Mouse (Mus musculus): ENCODE results near the gene Pym1. TPM values are rescaled to one million over a fixed set of nuclear protein-coding genes. Genes with fewer than 3 reads are reported as not detected.
"Not testable (repeated sequence)": the region's sequence is repeated elsewhere in the genome, so short reads cannot be mapped to it uniquely, and the experiment has no call there.

Pym1 gene
- polyA plus RNA-seq, 1 experiment from 2014 or later: 23.1 TPM

DNA sequence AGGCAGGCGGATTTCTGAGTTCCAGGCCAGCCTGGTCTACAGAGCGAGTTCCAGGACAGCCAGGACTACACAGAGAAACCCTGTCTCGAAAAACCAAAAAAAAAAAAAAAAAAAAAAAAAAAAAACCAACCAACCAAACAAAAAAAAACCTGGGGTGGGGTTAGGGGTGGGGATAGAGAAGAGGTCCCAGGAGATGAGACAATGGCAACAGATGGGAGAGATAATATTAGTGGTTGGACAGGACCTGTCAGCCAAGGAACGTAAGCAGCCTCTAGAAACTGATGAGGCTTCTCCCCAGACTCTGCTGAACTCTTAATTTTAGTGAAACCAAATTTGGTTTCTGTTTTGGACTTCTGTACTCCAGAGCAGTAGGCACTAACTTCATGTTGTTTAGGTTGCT is 22.2 kb upstream of the Pym1 start:
- H3K4me3 ChIP-seq; H3K27ac ChIP-seq (ENCODE audit: poor library complexity, severe bottlenecking); H3K36me3 ChIP-seq; H3K9me3 ChIP-seq (replicated peaks); H3K9ac ChIP-seq; H3K4me1 ChIP-seq (replicated peaks); H3K4me2 ChIP-seq; H3K27me3 ChIP-seq (replicated peaks); ATAC-seq (ENCODE audit: insufficient number of reproducible peaks, low FRiP score): not testable (repeated sequence)
- WGBS: 73% methylated on average over 4 of the region's 4 CpGs

DNA sequence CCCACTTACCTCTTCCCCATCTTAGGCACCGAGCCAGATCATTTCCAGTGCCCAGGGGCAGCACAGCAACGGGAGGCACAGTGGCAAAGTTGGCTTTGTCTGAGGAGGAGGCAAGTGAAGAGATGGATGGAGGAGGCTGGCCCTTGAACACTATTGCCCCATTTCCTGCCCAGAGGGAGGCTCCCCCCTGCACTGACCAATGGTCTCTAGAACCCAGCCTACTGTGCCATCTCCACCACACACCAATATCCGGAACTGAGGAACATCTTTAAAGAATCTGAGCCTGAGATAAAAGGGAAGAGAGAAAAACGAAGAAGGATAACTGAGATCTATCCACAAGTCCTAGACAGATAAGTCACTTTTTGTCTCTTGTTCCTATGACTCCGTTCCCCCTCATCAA is 19.6 kb upstream of the Pym1 start:
- H3K36me3 ChIP-seq: peaks cover 4% of the 10 kb centered on the region; the same call in 1 of the 2 replicates
- H3K27ac ChIP-seq (ENCODE audit: poor library complexity, severe bottlenecking): no peak overlapping the region
- no peaks in the 10 kb centered on the region for H3K4me1 ChIP-seq (replicated peaks)
- H3K4me2 ChIP-seq: no peak overlapping the region
- no peak overlapping the region for H3K4me3 ChIP-seq
- H3K27me3 ChIP-seq (replicated peaks): no peaks in the 10 kb centered on the region
- 73% methylated on average over 5 of the region's 5 CpGs for WGBS
- H3K9me3 ChIP-seq (replicated peaks): peaks cover 4% of the 10 kb centered on the region; the same call in 1 of the 2 replicates
- no peak for ATAC-seq (ENCODE audit: insufficient number of reproducible peaks, low FRiP score)
- H3K9ac ChIP-seq: no peak overlapping the region

DNA sequence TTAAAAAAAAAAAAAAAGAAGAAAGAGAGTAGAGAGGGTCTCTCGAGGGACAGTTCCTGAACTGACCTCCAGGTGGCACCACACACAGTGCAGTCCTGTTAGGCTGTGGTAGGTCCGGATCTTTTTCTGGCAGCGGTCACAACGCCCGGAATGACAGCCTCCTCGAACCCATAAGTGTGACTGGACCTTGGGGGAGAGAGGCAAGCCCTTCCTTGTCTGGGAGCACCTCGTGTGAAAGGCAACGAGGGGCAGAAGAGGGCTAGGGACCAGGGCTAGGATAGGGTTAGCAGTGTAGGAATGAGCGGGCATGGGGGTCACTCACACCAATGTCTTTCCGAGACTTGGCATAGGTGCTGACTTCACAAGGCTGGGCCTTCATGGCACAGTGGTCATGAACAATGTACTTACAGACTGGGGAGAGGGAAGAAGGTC is 16.7 kb upstream of the Pym1 start:
- Histone ChIP-seq H3K9me3 (replicated peaks) (peaks cover 4% of the 10 kb centered on the region; the same call in 1 of the 2 replicates), H3K27me3 (replicated peaks) (no peaks in the 10 kb centered on the region), H3K36me3 (peaks cover 7% of the 10 kb centered on the region; the same call in 1 of the 2 replicates), H3K4me2 (peak overlapping the region; percentile 38), H3K27ac (ENCODE audit: poor library complexity, severe bottlenecking) (no peak overlapping the region), H3K4me1 (replicated peaks) (no peaks in the 10 kb centered on the region), H3K4me3 (no peak overlapping the region), H3K9ac (no peak overlapping the region)
- ATAC-seq (ENCODE audit: insufficient number of reproducible peaks, low FRiP score): no peak
- WGBS: 19% methylated on average over 10 of the region's 10 CpGs

DNA sequence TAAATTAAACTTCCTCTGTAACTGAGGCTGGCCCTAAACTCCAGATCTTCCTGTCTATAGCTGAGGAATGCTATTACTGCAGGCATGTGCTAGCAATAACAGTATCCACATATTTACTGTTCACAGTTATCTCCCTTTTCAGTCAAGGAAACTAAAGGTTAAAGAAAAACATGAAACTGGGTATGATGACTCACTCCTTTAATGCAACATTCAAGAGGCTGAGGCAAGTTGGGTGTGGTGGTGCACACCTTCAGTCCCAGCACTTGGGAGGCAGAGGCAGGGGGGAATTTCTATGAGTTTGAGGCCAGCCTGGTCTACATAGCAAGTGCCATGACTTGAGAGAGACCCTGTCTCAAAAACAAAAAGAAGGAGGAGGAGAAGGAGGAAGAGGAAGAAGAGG is 15.7 kb upstream of the Pym1 start:
- H3K27me3 ChIP-seq (replicated peaks): no peaks in the 10 kb centered on the region
- H3K27ac ChIP-seq (ENCODE audit: poor library complexity, severe bottlenecking): no peak overlapping the region
- ATAC-seq (ENCODE audit: insufficient number of reproducible peaks, low FRiP score): no peak

DNA sequence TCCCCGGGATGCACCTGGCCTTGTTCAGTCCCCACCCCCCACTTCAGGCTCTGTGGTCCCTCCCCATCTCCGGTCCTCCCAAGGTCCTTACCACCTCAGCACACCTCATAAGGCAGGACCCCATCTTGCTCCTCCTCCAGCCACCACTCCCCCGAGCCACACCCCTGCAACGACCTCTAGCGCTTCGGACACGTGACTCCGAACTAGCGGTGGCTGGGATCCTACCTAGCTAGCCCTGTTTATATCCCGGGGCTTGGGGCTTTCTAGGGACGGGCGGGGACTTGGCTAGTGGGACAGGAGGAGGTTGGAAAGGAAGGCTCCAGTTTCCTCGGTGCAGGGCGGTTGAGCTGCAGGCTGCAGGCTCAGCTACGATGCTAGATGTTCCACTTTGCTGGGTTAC is 10.3 kb upstream of the Pym1 start:
- Histone ChIP-seq H3K36me3 (peaks cover 9% of the 10 kb centered on the region; the same call in 1 of the 2 replicates), H3K27ac (ENCODE audit: poor library complexity, severe bottlenecking) (no peak overlapping the region), H3K4me3 (peak overlapping the region; percentile 18), H3K9ac (peak overlapping the region; percentile 26; the same call in 1 of the 2 replicates), H3K27me3 (replicated peaks) (peaks cover 7% of the 10 kb centered on the region), H3K4me2 (peak overlapping the region; percentile 62), H3K4me1 (replicated peaks) (peaks cover 9% of the 10 kb centered on the region), H3K9me3 (replicated peaks) (peaks cover 4% of the 10 kb centered on the region; the same call in 1 of the 2 replicates)
- ATAC-seq (ENCODE audit: insufficient number of reproducible peaks, low FRiP score): peak; percentile 63
- 4% methylated on average over 15 of the region's 15 CpGs for WGBS

More for the DNA sequence above, 15.7 kb upstream of the Pym1 start:
- peaks cover 4% of the 10 kb centered on the region; the same call in 1 of the 2 replicates for H3K9me3 ChIP-seq (replicated peaks)
- peaks cover 9% of the 10 kb centered on the region; the same call in 1 of the 2 replicates for H3K36me3 ChIP-seq
- no peak overlapping the region for H3K4me2 ChIP-seq
- H3K9ac ChIP-seq: no peak overlapping the region
- no peaks in the 10 kb centered on the region for H3K4me1 ChIP-seq (replicated peaks)
- H3K4me3 ChIP-seq: no peak overlapping the region

DNA sequence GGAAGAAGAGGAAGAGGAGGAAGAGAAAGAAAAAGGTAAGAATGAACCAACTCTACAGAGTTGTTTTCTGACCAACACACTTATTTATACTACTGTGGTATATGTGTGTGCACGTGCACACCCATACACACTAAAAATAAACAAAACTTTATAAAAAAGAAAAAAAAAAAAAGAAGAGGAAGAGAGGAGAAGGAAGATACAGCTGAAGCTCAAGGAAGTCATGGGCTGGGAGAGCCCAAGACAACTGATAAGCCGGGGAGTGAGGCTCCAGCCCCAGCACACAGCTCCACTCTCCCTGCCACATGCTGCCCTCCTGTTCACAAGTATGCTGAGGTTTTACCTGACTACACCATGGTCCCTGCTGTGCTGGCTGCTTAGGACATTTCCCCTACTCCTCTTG is 7.4 kb upstream of the Pym1 start:
- 26% methylated on average over 2 of the region's 2 CpGs for WGBS

DNA sequence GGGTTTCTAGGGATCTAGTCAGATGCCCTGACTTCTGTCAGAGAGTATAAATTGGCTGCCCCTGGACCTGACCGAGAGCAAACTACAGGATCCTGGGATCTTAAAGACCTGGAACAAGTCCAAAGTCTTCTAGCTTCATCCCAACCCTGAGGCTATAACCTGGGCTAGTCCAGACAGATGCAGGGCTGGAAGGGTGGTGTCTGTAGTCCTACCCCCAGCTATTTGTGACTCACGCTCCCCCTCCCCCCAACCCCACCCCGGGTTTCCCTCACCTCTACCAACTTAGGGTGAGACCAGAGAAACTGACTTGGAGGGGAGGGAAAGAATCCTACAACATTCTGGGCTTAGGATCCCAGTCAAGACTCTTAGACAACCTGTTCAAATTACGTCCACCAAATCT is 5.1 kb upstream of the Pym1 start:
- no peak for ATAC-seq (ENCODE audit: insufficient number of reproducible peaks, low FRiP score)
- Histone ChIP-seq H3K4me2 (peak overlapping the region; percentile 93), H3K27ac (ENCODE audit: poor library complexity, severe bottlenecking) (no peak overlapping the region), H3K9me3 (replicated peaks) (no peaks in the 10 kb centered on the region), H3K27me3 (replicated peaks) (peaks cover 10% of the 10 kb centered on the region), H3K36me3 (no peaks in the 10 kb centered on the region), H3K4me1 (replicated peaks) (peaks cover 20% of the 10 kb centered on the region), H3K4me3 (peak overlapping the region; percentile 80), H3K9ac (peak overlapping the region; percentile 36; the same call in 1 of the 2 replicates)
- 32% methylated on average over 4 of the region's 4 CpGs for WGBS

More for the DNA sequence above, 7.4 kb upstream of the Pym1 start:
- Histone ChIP-seq H3K4me2 (no peak overlapping the region), H3K9ac (no peak overlapping the region), H3K4me1 (replicated peaks) (peaks cover 25% of the 10 kb centered on the region), H3K9me3 (replicated peaks) (no peaks in the 10 kb centered on the region), H3K4me3 (no peak overlapping the region), H3K27me3 (replicated peaks) (peaks cover 10% of the 10 kb centered on the region), H3K36me3 (0 out of 2 replicates have a peak, but pooled peaks cover 2% of the 10 kb centered on the region), H3K27ac (ENCODE audit: poor library complexity, severe bottlenecking) (no peak overlapping the region)
- ATAC-seq (ENCODE audit: insufficient number of reproducible peaks, low FRiP score): no peak

DNA sequence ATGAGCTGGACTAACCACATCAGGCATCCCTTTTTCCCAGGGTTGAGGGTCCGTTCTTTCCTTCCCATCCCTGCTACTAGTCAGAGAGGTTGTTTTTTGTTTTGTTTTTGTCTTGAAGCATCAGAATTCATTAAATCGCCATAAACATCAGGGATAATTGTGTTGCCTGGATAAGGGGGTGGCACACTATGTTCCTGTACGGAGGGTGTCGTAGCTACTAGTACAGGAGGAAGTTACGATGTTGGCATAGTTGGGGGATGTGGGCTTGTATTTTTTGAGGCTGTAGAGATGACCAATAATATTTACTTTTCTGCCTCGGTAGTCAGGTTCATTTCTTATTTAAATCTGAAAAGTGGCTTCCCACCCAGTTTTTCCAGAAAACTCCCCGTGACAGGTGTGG is 4.5 kb upstream of the Pym1 start:
- peak overlapping the region; percentile 80 for H3K4me3 ChIP-seq
- H3K36me3 ChIP-seq: no peaks in the 10 kb centered on the region
- peaks cover 17% of the 10 kb centered on the region for H3K4me1 ChIP-seq (replicated peaks)
- no peaks in the 10 kb centered on the region for H3K9me3 ChIP-seq (replicated peaks)
- peak overlapping the region; percentile 79 for H3K9ac ChIP-seq
- peak overlapping the region; percentile 56 for H3K27ac ChIP-seq (ENCODE audit: poor library complexity, severe bottlenecking)
- ATAC-seq (ENCODE audit: insufficient number of reproducible peaks, low FRiP score): no peak
- H3K4me2 ChIP-seq: peak overlapping the region; percentile 93
- 4% methylated on average over 7 of the region's 7 CpGs for WGBS
- H3K27me3 ChIP-seq (replicated peaks): peaks cover 10% of the 10 kb centered on the region

DNA sequence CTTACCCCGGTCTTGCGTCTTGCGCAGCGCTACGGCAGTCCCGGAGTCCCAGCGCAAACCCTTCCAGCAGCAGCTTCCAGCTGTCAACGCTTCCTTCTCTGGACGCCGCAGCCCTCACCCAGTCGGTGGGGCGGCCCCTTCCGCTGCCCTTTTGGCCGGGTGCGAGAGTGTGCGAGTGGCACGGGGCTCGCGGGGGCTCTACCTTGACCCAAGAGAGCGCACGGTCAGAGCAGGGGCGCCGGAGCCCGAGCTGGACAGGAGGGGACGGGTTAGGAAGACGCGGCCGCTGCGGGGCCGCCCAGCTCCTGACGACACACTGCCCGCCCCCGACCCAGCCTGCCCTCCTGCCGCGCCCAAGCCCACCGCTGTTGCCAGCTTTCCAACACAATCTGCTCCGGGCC is 3.9 kb upstream of the Pym1 start:
- no peaks in the 10 kb centered on the region for H3K36me3 ChIP-seq
- peak; percentile 62 for ATAC-seq (ENCODE audit: insufficient number of reproducible peaks, low FRiP score)
- peaks cover 10% of the 10 kb centered on the region for H3K27me3 ChIP-seq (replicated peaks)
- peak overlapping the region; percentile 79 for H3K9ac ChIP-seq
- peaks cover 17% of the 10 kb centered on the region for H3K4me1 ChIP-seq (replicated peaks)
- peak overlapping the region; percentile 93 for H3K4me2 ChIP-seq
- peak overlapping the region; percentile 80 for H3K4me3 ChIP-seq
- WGBS: under 1% methylated on average over 36 of the region's 37 CpGs
- peak overlapping the region; percentile 56 for H3K27ac ChIP-seq (ENCODE audit: poor library complexity, severe bottlenecking)
- no peaks in the 10 kb centered on the region for H3K9me3 ChIP-seq (replicated peaks)

DNA sequence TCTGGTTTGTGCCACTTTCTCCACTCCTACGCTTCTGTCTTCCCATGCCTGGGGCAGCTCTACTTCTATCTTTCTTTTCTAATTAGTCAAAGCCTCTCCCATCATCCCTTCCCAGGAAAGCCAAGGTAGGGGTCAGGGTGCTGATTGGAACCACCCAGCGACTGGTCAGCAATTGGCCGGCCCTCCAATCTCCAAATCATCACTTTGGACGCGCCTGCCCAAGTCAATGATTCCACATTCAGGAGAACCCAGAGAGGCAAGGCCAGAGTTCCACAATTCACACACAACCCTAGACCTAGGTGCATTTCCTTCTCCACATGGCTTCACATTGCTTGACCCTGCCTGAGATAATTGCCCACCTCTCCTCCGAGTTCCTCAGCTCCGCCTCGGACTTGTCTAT is 3.5 kb upstream of the Pym1 start:
- Histone ChIP-seq H3K9me3 (replicated peaks) (no peaks in the 10 kb centered on the region), H3K27me3 (replicated peaks) (peaks cover 10% of the 10 kb centered on the region), H3K4me1 (replicated peaks) (peaks cover 20% of the 10 kb centered on the region), H3K27ac (ENCODE audit: poor library complexity, severe bottlenecking) (peak overlapping the region; percentile 56), H3K4me2 (peak overlapping the region; percentile 93), H3K9ac (peak overlapping the region; percentile 79), H3K4me3 (peak overlapping the region; percentile 80), H3K36me3 (no peaks in the 10 kb centered on the region)
- WGBS: 9% methylated on average over 8 of the region's 8 CpGs
- no peak for ATAC-seq (ENCODE audit: insufficient number of reproducible peaks, low FRiP score)

DNA sequence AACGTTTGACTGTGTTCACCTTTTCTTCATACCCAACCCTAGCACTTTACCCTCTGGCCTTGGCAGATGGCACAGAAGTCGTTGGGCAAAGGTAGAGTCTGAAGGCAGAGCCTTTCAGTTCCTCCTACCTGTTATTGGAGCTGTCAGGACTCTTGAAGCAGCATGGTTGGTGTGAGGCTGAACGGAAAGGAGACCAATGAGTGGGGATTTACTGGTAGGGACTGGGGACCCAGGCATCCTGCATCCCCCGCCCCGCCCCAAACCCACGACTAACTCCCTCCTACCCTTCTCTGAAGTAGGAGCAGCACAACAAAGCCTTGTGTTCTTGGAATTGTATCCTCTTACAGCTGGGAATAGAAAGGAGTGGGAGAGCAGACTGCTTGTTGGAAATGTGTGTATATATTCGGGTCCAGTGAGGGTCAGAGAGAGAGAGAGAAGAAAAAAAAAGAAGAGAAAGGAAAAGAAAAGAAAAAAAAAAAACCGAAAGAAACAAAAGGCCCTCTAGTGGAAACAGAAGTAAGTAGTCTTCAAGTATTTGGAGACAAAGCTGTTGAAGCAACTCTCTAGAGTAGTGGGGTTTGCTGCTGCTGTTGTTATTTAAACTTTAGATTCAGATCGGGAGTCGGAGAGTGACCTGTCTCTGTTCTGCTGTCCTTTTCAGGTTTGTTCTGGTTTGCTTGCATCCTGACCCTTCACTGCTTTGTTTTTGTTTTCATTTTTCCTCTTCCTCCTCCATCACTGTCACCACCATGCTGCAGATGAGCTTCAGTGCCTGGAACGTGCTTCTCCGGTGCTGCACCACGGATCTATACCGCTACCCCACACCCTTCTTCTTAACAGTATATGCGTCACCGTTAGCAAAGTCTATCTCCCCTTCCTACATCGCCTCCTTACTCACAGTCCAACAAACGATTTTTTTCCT is 2.7 kb upstream of the Pym1 start, which contains the start of gene Dgka:
Dgka (minus strand) TSS at position 176 of the 922 bp plus-strand sequence.
- Histone ChIP-seq H3K4me2 (peak within 1 kb of the TSS; percentile 93), H3K27me3 (replicated peaks) (peaks cover 10% of the 10 kb centered on the region), H3K9ac (peak within 1 kb of the TSS; percentile 79), H3K4me3 (peak within 1 kb of the TSS; percentile 80), H3K9me3 (replicated peaks) (no peaks in the 10 kb centered on the region), H3K27ac (ENCODE audit: poor library complexity, severe bottlenecking) (peak within 1 kb of the TSS; percentile 56), H3K4me1 (replicated peaks) (peaks cover 27% of the 10 kb centered on the region), H3K36me3 (no peaks in the 10 kb centered on the region)
- no peak for ATAC-seq (ENCODE audit: insufficient number of reproducible peaks, low FRiP score)
- 19% methylated on average over 18 of the region's 18 CpGs for WGBS

Measured in heart, embryonic 12.5 days (tissue).